Mouse (Mus musculus) lung, embryonic 14.5 days (tissue): Measurements from ENCODE around the gene Cdkl1. TPM values are rescaled to one million over a fixed set of nuclear protein-coding genes. Genes with fewer than 3 reads are reported as not detected.

ENCODE experiments used
- ATAC-seq: fragments of 200-750 bp; cut with Nextera tagmentation; 2 replicates; pipeline ENCODE4 v1.8.0; 2017; ENCODE audit warnings: mild to moderate bottlenecking, moderate TSS enrichment, moderate library complexity; ENCODE audit not compliant: insufficient read depth
- DNase-seq: peaks from one replicate; pipeline ENCODE4 v3.0.0-alpha.2; 2015
- H3K27ac ChIP-seq: fragments of 300-500 bp; sonication (generic); 2 replicates; pipeline ENCODE4 v1.5.1; 2014; ENCODE audit warnings: low read depth, mild to moderate bottlenecking, moderate library complexity
- H3K27me3 ChIP-seq: fragments of 300-500 bp; sonication (generic); 2 replicates; pipeline ENCODE4 v1.6.1; 2014; ENCODE audit warnings: low read length, control low read depth; ENCODE audit not compliant: insufficient read depth
- H3K36me3 ChIP-seq: fragments of 300-500 bp; sonication (generic); 2 replicates; pipeline ENCODE4 v1.6.1; 2014; ENCODE audit warnings: control low read depth; ENCODE audit not compliant: insufficient read depth
- H3K4me1 ChIP-seq: fragments of 300-500 bp; sonication (generic); 2 replicates; pipeline ENCODE4 v1.6.1; 2014; ENCODE audit warnings: antibody characterized with exemption, control low read depth; ENCODE audit not compliant: insufficient read depth
- H3K4me2 ChIP-seq: fragments of 300-500 bp; sonication (generic); 2 replicates; pipeline ENCODE4 v1.6.1; 2014; ENCODE audit warnings: mild to moderate bottlenecking
- H3K4me3 ChIP-seq: fragments of 300-500 bp; sonication (generic); 2 replicates; pipeline ENCODE4 v1.5.1; 2014; ENCODE audit warnings: low read depth, low read length
- H3K9ac ChIP-seq: fragments of 300-500 bp; sonication (generic); 2 replicates; pipeline ENCODE4 v1.6.1; 2014
- H3K9me3 ChIP-seq: fragments of 300-500 bp; sonication (generic); 2 replicates; pipeline ENCODE4 v1.6.1; 2016; ENCODE audit warnings: low read depth, low read length, control low read depth
- CTCF ChIP-seq: IDR thresholded peaks from 2 replicates; pipeline ENCODE4 v1.5.1; 2016; ENCODE audit warnings: antibody characterized with exemption, low read depth
- WGBS: fragments of 180-500 bp; shearing (Covaris S2); extraction: QIAGEN DNeasy Blood & Tissue Kit; methylation state at CpG from one replicate; pipeline ENCODE4 v1.1.7; 2014; 5-methylcytosine and 5-hydroxymethylcytosine counted together
- polyA plus RNA-seq: library from polyadenylated mRNA; unstranded; fragments of >200 nt; fragmentation: Nextera tagmentation; extraction: Ambion mirVana; gene quantifications from 2 replicates; pipeline ENCODE4 v1.2.1, GENCODE M21; 2014

The Cdkl1 gene
- polyA plus RNA-seq, 1 experiment from 2014 or later, result 1.6 TPM

- 56% methylated on average over 5 of the region's 5 CpGs for WGBS
- H3K4me3 ChIP-seq, result no peak overlapping the region
- ATAC-seq, result no peak
- no peaks in the 10 kb centered on the region for H3K9me3 ChIP-seq
- H3K27ac ChIP-seq, result no peak overlapping the region
- DNase-seq, result no peak
- TF ChIP-seq CTCF, result no peak
- H3K4me2 ChIP-seq, result no peak overlapping the region
- no peak overlapping the region for H3K9ac ChIP-seq
- no peaks in the 10 kb centered on the region for H3K36me3 ChIP-seq
- H3K4me1 ChIP-seq, result no peaks in the 10 kb centered on the region
- no peaks in the 10 kb centered on the region for H3K27me3 ChIP-seq
These were observed 46.9 kb downstream of the Cdkl1 start for GRCm38 (mm10) chr12:69744138-69744537.

DNA sequence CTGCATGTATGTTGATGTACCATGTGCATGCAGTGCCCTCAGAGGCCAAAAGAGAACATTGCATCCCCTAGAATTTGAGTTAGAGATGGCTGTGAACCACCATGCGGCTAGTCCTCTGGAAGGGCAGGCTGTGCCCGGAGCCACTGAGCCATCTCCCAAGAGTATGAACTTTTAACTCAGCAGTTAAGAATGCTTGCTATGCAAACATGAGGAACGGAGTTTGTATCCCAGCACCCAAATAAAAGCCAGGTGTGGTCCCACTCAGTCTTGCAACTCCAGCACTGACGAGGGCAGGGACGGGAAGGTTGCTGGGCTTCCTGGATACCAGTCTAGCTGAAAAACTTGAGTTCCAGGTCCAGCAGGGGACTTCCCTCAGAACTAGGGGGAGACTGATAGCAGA is 49.1 kb downstream of the Cdkl1 start:
- Histone ChIP-seq H3K4me1 (no peaks in the 10 kb centered on the region), H3K9me3 (no peaks in the 10 kb centered on the region), H3K9ac (no peak overlapping the region), H3K27ac (no peak overlapping the region), H3K36me3 (no peaks in the 10 kb centered on the region), H3K4me2 (no peak overlapping the region), H3K27me3 (no peaks in the 10 kb centered on the region), H3K4me3 (no peak overlapping the region)
- TF ChIP-seq CTCF, result peak; percentile 27; the same call in 1 of the 2 replicates
- WGBS, result 55% methylated on average over 5 of the region's 5 CpGs
- ATAC-seq (no peak), DNase-seq (no peak)

DNA sequence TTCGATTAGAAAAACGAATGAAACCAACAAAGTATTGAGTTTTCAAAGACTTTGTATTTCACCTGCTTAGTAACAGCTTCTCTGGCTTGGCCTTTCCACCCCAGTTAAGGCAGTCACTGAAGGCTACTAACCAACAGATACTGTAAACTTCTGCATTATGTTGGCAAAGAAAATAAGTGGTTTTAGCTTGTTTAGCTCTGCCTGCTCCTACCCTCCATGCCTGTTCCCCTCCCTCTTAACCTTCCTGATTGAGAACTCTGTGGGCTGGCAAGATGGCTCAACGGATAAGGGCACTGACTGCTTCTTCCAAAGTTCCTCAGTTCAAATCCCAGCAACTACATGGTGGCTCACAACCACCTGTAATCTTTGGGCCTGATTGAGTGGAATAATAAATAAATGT is 57.1 kb downstream of the Cdkl1 start:
- Histone ChIP-seq H3K9ac (no peak overlapping the region), H3K4me1 (no peaks in the 10 kb centered on the region), H3K9me3 (no peaks in the 10 kb centered on the region), H3K4me3 (no peak overlapping the region), H3K27ac (no peak overlapping the region), H3K36me3 (no peaks in the 10 kb centered on the region), H3K4me2 (no peak overlapping the region), H3K27me3 (no peaks in the 10 kb centered on the region)
- WGBS, result 69% methylated on average over 3 of the region's 3 CpGs
- no peak for DNase-seq
- TF ChIP-seq CTCF, result no peak
- no peak for ATAC-seq

DNA sequence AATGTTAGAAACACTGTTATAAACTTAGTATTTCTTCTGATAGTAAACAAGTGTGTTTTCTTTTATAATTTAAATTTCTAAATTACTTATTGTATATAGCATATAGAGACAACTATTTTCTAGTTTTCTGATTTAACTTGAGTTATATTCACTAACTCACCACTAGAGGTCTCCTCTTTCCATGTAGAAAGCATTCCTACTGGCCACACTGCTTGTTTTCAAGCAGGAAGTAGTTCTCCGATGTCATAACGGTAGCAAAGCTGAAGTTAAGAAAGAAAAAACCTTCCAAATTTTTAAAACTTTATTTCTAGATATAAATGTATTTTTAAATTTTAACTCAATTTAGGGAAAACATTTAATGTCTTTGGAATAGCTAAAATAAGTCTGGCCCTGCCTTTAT is 57.5 kb downstream of the Cdkl1 start:
- Histone ChIP-seq H3K4me3 (no peak overlapping the region), H3K27me3 (no peaks in the 10 kb centered on the region), H3K36me3 (no peaks in the 10 kb centered on the region), H3K27ac (no peak overlapping the region), H3K4me2 (no peak overlapping the region), H3K4me1 (no peaks in the 10 kb centered on the region), H3K9ac (no peak overlapping the region), H3K9me3 (no peaks in the 10 kb centered on the region)
- peak; percentile 76 for TF ChIP-seq CTCF
- DNase-seq, result peak; percentile 84
- peak; percentile 75 for ATAC-seq
- WGBS, result 0% methylated on average over 2 of the region's 2 CpGs

GRCm38 (mm10) chr12:69732221-69732620 is 58.8 kb downstream of the Cdkl1 start:
- ATAC-seq (no peak), DNase-seq (no peak)
- H3K27ac ChIP-seq, result no peak overlapping the region
- no peaks in the 10 kb centered on the region for H3K9me3 ChIP-seq
- H3K27me3 ChIP-seq, result no peaks in the 10 kb centered on the region
- no peak overlapping the region for H3K4me2 ChIP-seq
- no peak overlapping the region for H3K9ac ChIP-seq
- TF ChIP-seq CTCF, result no peak
- 48% methylated on average over 5 of the region's 5 CpGs for WGBS
- H3K4me1 ChIP-seq, result no peaks in the 10 kb centered on the region
- no peak overlapping the region for H3K4me3 ChIP-seq
- H3K36me3 ChIP-seq, result no peaks in the 10 kb centered on the region

- ATAC-seq (no peak), DNase-seq (no peak)
- 77% methylated on average over 1 of the region's 1 CpGs for WGBS
- Histone ChIP-seq H3K4me2 (no peak overlapping the region), H3K9me3 (no peaks in the 10 kb centered on the region), H3K4me3 (no peak overlapping the region), H3K27ac (no peak overlapping the region), H3K9ac (no peak overlapping the region), H3K4me1 (peaks cover 3% of the 10 kb centered on the region; the same call in 1 of the 2 replicates), H3K36me3 (no peaks in the 10 kb centered on the region), H3K27me3 (no peaks in the 10 kb centered on the region)
- no peak for TF ChIP-seq CTCF
These were observed 60.8 kb downstream of the Cdkl1 start for GRCm38 (mm10) chr12:69730306-69730705.

- no peak for ATAC-seq
- H3K4me1 ChIP-seq, result peaks cover 3% of the 10 kb centered on the region; the same call in 1 of the 2 replicates
- H3K4me3 ChIP-seq, result no peak overlapping the region
- no peaks in the 10 kb centered on the region for H3K27me3 ChIP-seq
- WGBS, result 93% methylated on average over 1 of the region's 1 CpGs
- no peaks in the 10 kb centered on the region for H3K36me3 ChIP-seq
- no peak for TF ChIP-seq CTCF
- no peak for DNase-seq
- H3K4me2 ChIP-seq, result no peak overlapping the region
- no peaks in the 10 kb centered on the region for H3K9me3 ChIP-seq
- no peak overlapping the region for H3K9ac ChIP-seq
- no peak overlapping the region for H3K27ac ChIP-seq
These were observed 61.8 kb downstream of the Cdkl1 start for GRCm38 (mm10) chr12:69729246-69729645.
